14 mouse cellular contexts compared by ENCODE assay signal in the genomic region with DNA sequence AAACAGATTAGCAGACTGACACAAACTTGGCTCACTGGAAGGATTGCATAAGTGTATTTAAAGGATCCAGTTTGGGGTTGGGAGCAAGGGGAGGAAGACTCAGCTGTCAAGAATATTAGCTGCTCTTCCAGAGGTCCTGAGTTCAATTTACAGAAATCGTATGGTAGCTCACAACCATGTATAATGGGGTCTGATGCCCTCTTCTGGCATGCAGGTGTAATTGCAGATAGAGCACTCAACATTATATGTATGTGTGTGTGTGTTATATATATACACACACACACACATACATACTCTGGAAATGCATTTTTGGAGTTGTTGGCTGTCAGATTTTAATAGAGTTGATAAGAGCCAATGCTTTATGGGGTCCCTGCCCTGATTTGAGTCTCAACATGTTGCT.
DNase-seq lines count a peak whose midpoint lies in the region; ATAC-seq and TF ChIP-seq lines count a peak whose summit lies in the region.
"Had no signal": no experiment of that assay in that cellular context is flagged by ENCODE, and none has a peak within 500 bp of the region (broad histone marks: within the 10 kb centered on the region; RNA-seq: fewer than 3 reads in every experiment).

No protein-coding gene starts in this region.

- no peak overlapping the region for H3K4me2 ChIP-seq in forebrain, postnatal 0 days (ENCODE audit: low read depth)
- no peak overlapping the region for H3K4me2 ChIP-seq in forebrain, embryonic 13.5 days
- H3K4me2 ChIP-seq in liver, postnatal 0 days (ENCODE audit: low read depth, low read length) = no peak overlapping the region
- H3K4me2 ChIP-seq: intestine, embryonic 15.5 days; neural tube, embryonic 12.5 days had no signal

- H3K4me1 ChIP-seq in forebrain, postnatal 0 days (ENCODE audit: insufficient read depth) = no peaks in the 10 kb centered on the region
- H3K4me1 ChIP-seq in forebrain, embryonic 13.5 days = no peaks in the 10 kb centered on the region
- H3K4me1 ChIP-seq in liver, postnatal 0 days (ENCODE audit: insufficient read depth) = no peaks in the 10 kb centered on the region
- H3K4me1 ChIP-seq: intestine, embryonic 15.5 days; neural tube, embryonic 12.5 days had no signal

- H3K9me3 ChIP-seq in forebrain, postnatal 0 days (ENCODE audit: low read length) = no peaks in the 10 kb centered on the region
- no peaks in the 10 kb centered on the region for H3K9me3 ChIP-seq in forebrain, embryonic 13.5 days (replicated peaks)
- H3K9me3 ChIP-seq in liver, postnatal 0 days (ENCODE audit: low read length) = no peaks in the 10 kb centered on the region
- H3K9me3 ChIP-seq: intestine, embryonic 15.5 days; neural tube, embryonic 12.5 days had no signal

- ATAC-seq in forebrain, postnatal 0 days = no peak
- ATAC-seq in forebrain, embryonic 13.5 days = no peak
- ATAC-seq in liver, postnatal 0 days = no peak
- ATAC-seq in megakaryocyte-erythroid progenitor cell, adult 5-6 weeks (replicated peaks; ENCODE audit: low FRiP score, low TSS enrichment, poor library complexity, severe bottlenecking) = 0 out of 2 replicates have a peak, but pooled peaks have one; percentile 34
- ATAC-seq: forebrain, embryonic 16.5 days; intestine, embryonic 15.5 days had no signal

- H3K27me3 ChIP-seq in forebrain, postnatal 0 days (ENCODE audit: insufficient read depth, low read length) = no peaks in the 10 kb centered on the region
- no peaks in the 10 kb centered on the region for H3K27me3 ChIP-seq in forebrain, embryonic 13.5 days
- H3K27me3 ChIP-seq in liver, postnatal 0 days (ENCODE audit: insufficient read depth, low read length) = no peaks in the 10 kb centered on the region
- H3K27me3 ChIP-seq: intestine, embryonic 15.5 days; neural tube, embryonic 12.5 days had no signal

- H3K9ac ChIP-seq in forebrain, postnatal 0 days = no peak overlapping the region
- H3K9ac ChIP-seq in forebrain, embryonic 13.5 days = no peak overlapping the region
- H3K9ac ChIP-seq in liver, postnatal 0 days (replicated peaks) = no peak overlapping the region
- H3K9ac ChIP-seq: intestine, embryonic 15.5 days; neural tube, embryonic 12.5 days had no signal

- no peak overlapping the region for H3K4me3 ChIP-seq in forebrain, postnatal 0 days (ENCODE audit: low read depth, low read length)
- no peak overlapping the region for H3K4me3 ChIP-seq in forebrain, embryonic 13.5 days
- H3K4me3 ChIP-seq in liver, postnatal 0 days (ENCODE audit: low read depth, low read length) = no peak overlapping the region
- H3K4me3 ChIP-seq: intestine, embryonic 15.5 days; neural tube, embryonic 12.5 days had no signal

- intact Hi-C loops in left cerebral cortex, postnatal 36 days (cut with DNase I) = no loop called here

- TF ChIP-seq CTCF in forebrain, postnatal 0 days (IDR thresholded peaks at IDR 0.05; ENCODE audit: low read depth) = peak; percentile 44
- TF ChIP-seq CTCF in liver, postnatal 0 days (IDR thresholded peaks at IDR 0.05; ENCODE audit: low read depth) = peak; percentile 54

- no peak for DNase-seq in forebrain, postnatal 0 days
- no peak for DNase-seq in liver, postnatal 0 days
- no peak for DNase-seq in liver
- peak; percentile 28 for DNase-seq in R1 (ENCODE audit: low read depth, low spot score)
- no peak for DNase-seq in left cerebral cortex, postnatal 36 days (ENCODE audit: low spot score in 2 of 2)
- DNase-seq in right cerebral cortex, adult 18-20 months = no peak
- DNase-seq: thymus, adult 18-20 months had no signal

- H3K27ac ChIP-seq in forebrain, postnatal 0 days (ENCODE audit: low read depth, low read length) = no peak overlapping the region
- no peak overlapping the region for H3K27ac ChIP-seq in forebrain, embryonic 13.5 days
- no peak overlapping the region for H3K27ac ChIP-seq in liver, postnatal 0 days (ENCODE audit: low read depth)
- H3K27ac ChIP-seq: intestine, embryonic 15.5 days; macrophage; neural tube, embryonic 12.5 days had no signal

- no peaks in the 10 kb centered on the region for H3K36me3 ChIP-seq in forebrain, postnatal 0 days (ENCODE audit: insufficient read depth)
- no peaks in the 10 kb centered on the region for H3K36me3 ChIP-seq in forebrain, embryonic 13.5 days (ENCODE audit: poor library complexity, severe bottlenecking)
- H3K36me3 ChIP-seq in liver, postnatal 0 days (replicated peaks; ENCODE audit: insufficient read depth, low read length) = no peaks in the 10 kb centered on the region
- H3K36me3 ChIP-seq: G1E; intestine, embryonic 15.5 days; neural tube, embryonic 12.5 days had no signal

- 42% methylated on average over 1 of the region's 1 CpGs for WGBS in forebrain, postnatal 0 days
- 48% methylated on average over 1 of the region's 1 CpGs for WGBS in forebrain, embryonic 13.5 days
- WGBS in liver, postnatal 0 days (ENCODE audit: insufficient replicate concordance) = 17% methylated on average over 1 of the region's 1 CpGs

- no peak for TF ChIP-seq EP300 in liver, postnatal 0 days (IDR thresholded peaks at IDR 0.05; ENCODE audit: low read depth)
